Mouse (Mus musculus) left cerebral cortex, adult 2 months (tissue): Measurements from ENCODE around the gene Naalad2. TPM values are rescaled to one million over a fixed set of nuclear protein-coding genes. Genes with fewer than 3 reads are reported as not detected.
"Not testable (repeated sequence)": the region's sequence is repeated elsewhere in the genome, so short reads cannot be mapped to it uniquely, and the experiment has no call there.

Source experiments
- DNase-seq, 2 experiments: peaks; one replicate each; pipeline ENCODE4 v3.0.0; 2021 to 2022; ENCODE audit warnings: low spot score in 2 of 2, mixed read lengths in 1 of 2; ENCODE audit errors: extremely low spot score in 1 of 2
- H3K27ac ChIP-seq: fragments of 200-600 bp; 2 replicates; pipeline ENCODE4 v1.8.1; 2022
- H3K4me3 ChIP-seq: fragments of 200-600 bp; 2 replicates; pipeline ENCODE4 v1.8.1; 2022
- CTCF ChIP-seq: fragments of 200-600 bp; IDR thresholded peaks from 2 replicates; pipeline ENCODE4 v1.8.1; 2022; ENCODE audit warnings: antibody characterized with exemption, mild to moderate bottlenecking, moderate library complexity
- intact Hi-C: fragments of 180-260 bp; cut with DNase I; formaldehyde crosslinking; loops from one replicate; pipeline ENCODE4 v1.15.1; 2025
- long read RNA-seq, 2 experiments: library from polyadenylated mRNA; stranded (forward); transcript quantifications; one replicate each; pipeline ENCODE4 v2.0.0; 2021; ENCODE audit warnings: borderline mapping rate in 2 of 2
- total RNA-seq, 2 experiments: library from RNA; stranded (reverse); gene quantifications; 2 replicates each; pipeline ENCODE4 v1.2.3; 2021

Naalad2 gene
- under 1 TPM; 0.41 to 0.63 TPM for total RNA-seq
- long read RNA-seq, experiment 1, result 0 reads
- long read RNA-seq, experiment 2, partial matches to known transcripts, result 0 of 1 reads
- long read RNA-seq, experiment 2, other reads (novel, unspliced or antisense), result 1 of 1 reads

GRCm38 (mm10) chr9:18402895-18403294 lies at the start of gene Naalad2:
Gene Naalad2, minus strand, starts transcription at chr9:18402995.
- H3K27ac ChIP-seq, H3K4me3 ChIP-seq, intact Hi-C loops, DNase-seq: not testable (repeated sequence)

GRCm38 (mm10) chr9:18431687-18432086 lies 28.9 kb upstream of the Naalad2 start:
- no peak for TF ChIP-seq CTCF
- no peak overlapping the region for H3K27ac ChIP-seq
- no peak for DNase-seq
- intact Hi-C loops, result no loop called here
- no peak overlapping the region for H3K4me3 ChIP-seq

GRCm38 (mm10) chr9:18430354-18430753 lies 27.6 kb upstream of the Naalad2 start, which contains the start of gene Mbd3l2:
Gene Mbd3l2, plus strand, starts transcription at chr9:18430654.
- TF ChIP-seq CTCF, result no peak
- Histone ChIP-seq H3K4me3 (no peak within 1 kb of the TSS), H3K27ac (no peak within 1 kb of the TSS)
- intact Hi-C loops, result no loop called here
- DNase-seq, result no peak

GRCm38 (mm10) chr9:18412371-18412770 lies 9.6 kb upstream of the Naalad2 start:
- intact Hi-C loops, H3K4me3 ChIP-seq, DNase-seq, H3K27ac ChIP-seq: not testable (repeated sequence)

GRCm38 (mm10) chr9:18404118-18404517 lies 1.3 kb upstream of the Naalad2 start, which contains the start of gene Ubtfl1:
Gene Ubtfl1, plus strand, starts transcription at chr9:18404418.
- TF ChIP-seq CTCF, result no peak
- no peak within 1 kb of the TSS for H3K27ac ChIP-seq
- DNase-seq, result no peak
- H3K4me3 ChIP-seq, result no peak within 1 kb of the TSS
- intact Hi-C loops, result no loop called here

GRCm38 (mm10) chr9:18399629-18400028 lies 3.2 kb downstream of the Naalad2 start:
- intact Hi-C loops, result no loop called here

GRCm38 (mm10) chr9:18385782-18386181 lies 17.0 kb downstream of the Naalad2 start:
- no peak for DNase-seq

More at GRCm38 (mm10) chr9:18399629-18400028, 3.2 kb downstream of the Naalad2 start:
- Histone ChIP-seq H3K4me3 (no peak overlapping the region), H3K27ac (no peak overlapping the region)
- no peak for DNase-seq
- TF ChIP-seq CTCF, result no peak

GRCm38 (mm10) chr9:18373026-18373425 lies 29.8 kb downstream of the Naalad2 start:
- DNase-seq, intact Hi-C loops, H3K4me3 ChIP-seq, H3K27ac ChIP-seq: not testable (repeated sequence)

More at GRCm38 (mm10) chr9:18385782-18386181, 17.0 kb downstream of the Naalad2 start:
- H3K4me3 ChIP-seq, result no peak overlapping the region
- no peak for TF ChIP-seq CTCF
- intact Hi-C loops, result no loop called here
- H3K27ac ChIP-seq, result no peak overlapping the region

- TF ChIP-seq CTCF, result no peak
- intact Hi-C loops, result no loop called here
- Histone ChIP-seq H3K27ac (no peak overlapping the region), H3K4me3 (no peak overlapping the region)
- DNase-seq, result no peak
Observed at GRCm38 (mm10) chr9:18319990-18320389, 82.8 kb downstream of the Naalad2 start.

- Histone ChIP-seq H3K27ac (no peak overlapping the region), H3K4me3 (no peak overlapping the region)
- TF ChIP-seq CTCF, result no peak
- no peak for DNase-seq
- intact Hi-C loops, result loop anchor here (10.0 kb wide), 1 partner anchor 1326 kb away; the partner anchor contains the start of gene Zfp317
Observed at GRCm38 (mm10) chr9:18298301-18298700, 104.5 kb downstream of the Naalad2 start.

GRCm38 (mm10) chr9:18293026-18293781 lies 109.6 kb downstream of the Naalad2 start:
- no peak for DNase-seq
- no peak for TF ChIP-seq CTCF
- intact Hi-C loops, result loop anchor here (10.0 kb wide), 1 partner anchor 1332 kb away; the partner anchor contains the start of gene Zfp317
- peak overlapping the region; percentile 77 for H3K4me3 ChIP-seq
- H3K27ac ChIP-seq, result peak overlapping the region; percentile 97

GRCm38 (mm10) chr9:18292443-18292922 lies 110.3 kb downstream of the Naalad2 start:
- H3K4me3 ChIP-seq, result peak overlapping the region; percentile 77
- intact Hi-C loops, result loop anchor here (10.0 kb wide), 1 partner anchor 1332 kb away; the partner anchor contains the start of gene Zfp317
- H3K27ac ChIP-seq, result peak overlapping the region; percentile 97
- no peak for DNase-seq
- no peak for TF ChIP-seq CTCF
